Mouse (Mus musculus) lung, adult 2 months (tissue): ENCODE measurements around the gene Galnt9.

Source experiments
- CTCF ChIP-seq: fragments of 200-500 bp; IDR thresholded peaks from 2 replicates; pipeline ENCODE4 v1.5.1; 2011; ENCODE audit warnings: mild to moderate bottlenecking, low read length, control low read depth; ENCODE audit not compliant: insufficient read depth
- POLR2A ChIP-seq: fragments of 200-500 bp; IDR thresholded peaks from 2 replicates; pipeline ENCODE4 v1.6.1; 2011; ENCODE audit warnings: low read depth, mild to moderate bottlenecking, control low read depth, low read length, borderline replicate concordance; ENCODE audit errors: extremely low read depth

GRCm38 (mm10) chr5:110603016-110603685 lies 59.0 kb downstream of the Galnt9 start:
- TF ChIP-seq CTCF (no peak), POLR2A (no peak)
